Mouse (Mus musculus): ENCODE results near the gene Lamp2.

- TF ChIP-seq POLR2A (IDR thresholded peaks at IDR 0.05; ENCODE audit: extremely low read depth, insufficient read depth, low read length) (no peak), CTCF (IDR thresholded peaks at IDR 0.05; ENCODE audit: extremely low read depth, insufficient read depth, low read length) (no peak)
Measured at GRCm38 (mm10) chrX:38504846-38505245, 48.6 kb upstream of the Lamp2 start.
